Mouse (Mus musculus): ENCODE measurements around the gene Camk2n1. TPM values are rescaled to one million over a fixed set of nuclear protein-coding genes. Genes with fewer than 3 reads are reported as not detected.

Camk2n1 gene
- total RNA-seq (2012; rRNA removed) = not detected in 2 replicates
- under 1 TPM in 1 of 2 experiments, not detected in 1; 0.10 TPM for polyA plus RNA-seq (2012; ENCODE audit: insufficient read depth in 1 of 2, insufficient read length in 2 of 2, low read depth in 1 of 2, low replicate concordance in 2 of 2, missing spikeins in 1 of 2)

DNA sequence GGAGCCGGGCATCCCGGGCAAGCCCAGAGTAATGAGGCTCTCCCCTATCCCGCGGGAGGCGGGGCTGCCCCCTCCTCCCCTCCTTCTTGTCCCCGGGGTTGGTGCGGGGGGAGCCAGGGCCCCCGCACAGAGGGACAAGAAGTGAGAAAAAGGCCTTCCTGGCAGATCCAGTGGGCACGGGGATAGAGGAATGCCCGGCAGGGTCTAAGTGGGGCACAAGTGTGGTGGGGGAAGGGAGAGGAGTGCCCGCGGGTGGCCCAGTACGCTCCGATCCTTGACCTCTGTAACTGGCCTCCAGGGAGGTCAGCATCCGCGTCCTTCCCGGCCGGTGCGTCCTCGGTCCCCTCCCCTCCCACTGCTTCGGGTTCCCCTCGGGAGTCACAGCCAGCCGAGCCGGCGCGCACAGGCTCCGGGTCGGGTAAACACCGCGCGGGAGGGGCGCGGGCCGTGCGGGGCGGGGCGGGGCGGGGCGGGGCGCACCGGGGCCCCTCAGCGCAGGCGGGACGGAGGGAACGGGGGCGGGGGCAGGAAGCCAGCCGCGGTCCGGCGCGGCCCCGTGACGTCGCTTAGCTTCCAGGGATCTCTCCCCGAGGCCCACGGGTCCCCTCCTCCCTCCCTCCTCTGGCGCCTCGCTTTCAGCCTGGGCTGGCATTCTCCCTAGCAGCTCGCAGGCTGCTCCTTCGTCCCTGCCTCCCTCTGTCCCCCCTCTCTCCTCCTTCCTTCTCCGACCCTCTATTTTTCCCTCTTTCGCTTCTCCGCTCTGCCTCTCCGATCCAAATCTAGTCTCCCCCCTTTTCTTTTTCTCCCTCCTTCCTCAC lies at the start of gene Camk2n1:
Gene Camk2n1, plus strand, starts transcription at position 562 of the 818 bp plus-strand sequence.
- Histone ChIP-seq H3K9me3 (replicated peaks; ENCODE audit: insufficient read depth, low read length) (no peaks in the 10 kb centered on the region), H3K27me3 (ENCODE audit: control insufficient read depth in 1 of 2, insufficient read depth in 2 of 2, low read length in 2 of 2) (no peaks in the 10 kb centered on the region), H3K9ac (ENCODE audit: control insufficient read depth, low read depth, low read length, poor library complexity, severe bottlenecking) (no peak within 1 kb of the TSS), H3K27ac (ENCODE audit: control insufficient read depth, low read depth, low read length) (no peak within 1 kb of the TSS), H3K4me3 (ENCODE audit: control insufficient read depth in 1 of 2, insufficient read depth in 1 of 2, low read depth in 2 of 2, low read length in 2 of 2) (no peak within 1 kb of the TSS), H3K4me1 (ENCODE audit: control insufficient read depth in 1 of 2, insufficient read depth in 2 of 2, low read length in 2 of 2) (no peaks in the 10 kb centered on the region), H3K36me3 (ENCODE audit: control insufficient read depth in 1 of 2, insufficient read depth in 2 of 2, low read length in 2 of 2) (no peaks in the 10 kb centered on the region), H3K79me2 (ENCODE audit: control insufficient read depth, insufficient read depth, low read length, poor library complexity) (no peaks in the 10 kb centered on the region)
- no peak for TF ChIP-seq UBTF (IDR thresholded peaks at IDR 0.05; ENCODE audit: borderline replicate concordance, insufficient read depth, low read depth, low read length)
- no peak for TF ChIP-seq GABPA (IDR thresholded peaks at IDR 0.05; ENCODE audit: low read depth, low read length)
- TF ChIP-seq ELF1 (IDR thresholded peaks at IDR 0.05; ENCODE audit: low read depth, low read length) = no peak
- no peak for DNase-seq (ENCODE audit: low read depth, low spot score)

DNA sequence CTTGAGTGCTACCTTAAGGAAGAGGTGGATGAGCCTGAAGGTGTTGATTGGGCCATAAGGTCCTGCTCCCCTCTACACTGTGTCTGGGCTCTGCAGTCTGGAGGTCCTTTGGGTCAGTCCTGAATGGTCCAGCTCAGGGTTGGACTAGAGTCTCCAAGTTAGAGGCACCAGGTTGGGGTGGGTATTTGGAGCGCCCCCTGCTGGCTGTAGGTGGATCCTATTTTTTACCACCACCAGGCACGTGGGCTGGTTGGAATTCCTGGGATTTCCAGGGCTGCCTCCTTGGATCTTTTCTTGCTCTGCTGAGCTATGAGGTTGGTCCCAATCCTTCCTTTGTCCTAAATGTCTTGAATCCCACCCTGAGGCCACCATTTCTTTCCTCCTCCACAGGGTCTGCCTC lies 49.3 kb upstream of the Camk2n1 start:
- peak; percentile 56 for DNase-seq (ENCODE audit: low read depth, low spot score)
- H3K9me3 ChIP-seq (replicated peaks; ENCODE audit: insufficient read depth, low read length) = no peaks in the 10 kb centered on the region
- no peak overlapping the region for H3K27ac ChIP-seq (ENCODE audit: control insufficient read depth, low read depth, low read length)
- no peaks in the 10 kb centered on the region for H3K36me3 ChIP-seq (ENCODE audit: control insufficient read depth in 1 of 2, insufficient read depth in 2 of 2, low read length in 2 of 2)
- H3K4me1 ChIP-seq (ENCODE audit: control insufficient read depth in 1 of 2, insufficient read depth in 2 of 2, low read length in 2 of 2) = no peaks in the 10 kb centered on the region
- H3K9ac ChIP-seq (ENCODE audit: control insufficient read depth, low read depth, low read length, poor library complexity, severe bottlenecking) = no peak overlapping the region
- no peaks in the 10 kb centered on the region; a peak in 1 of 4 replicates for H3K27me3 ChIP-seq (ENCODE audit: control insufficient read depth in 1 of 2, insufficient read depth in 2 of 2, low read length in 2 of 2)
- TF ChIP-seq ETS1 (IDR thresholded peaks at IDR 0.05; ENCODE audit: low read depth, low read length) = no peak
- TF ChIP-seq CTCF (IDR thresholded peaks at IDR 0.05 in 2 of 3, conservative IDR thresholded peaks at IDR 0.05 in 1 of 3; ENCODE audit: control insufficient read depth in 1 of 3, insufficient read depth in 1 of 3, low read depth in 2 of 3, low read length in 3 of 3, poor library complexity in 1 of 3, severe bottlenecking in 1 of 3) = peak; percentile 64 to 89 (median 79)
- 0 out of 2 replicates have a peak, but pooled peaks have one; percentile 36 for TF ChIP-seq MYC (IDR thresholded peaks at IDR 0.05; ENCODE audit: low read depth, low read length)
- peak; percentile 62 for TF ChIP-seq USF1 (IDR thresholded peaks at IDR 0.05; ENCODE audit: low read depth, low read length)
- TF ChIP-seq SMC3 (IDR thresholded peaks at IDR 0.05; ENCODE audit: low read depth, low read length) = peak; percentile 50
- no peak for TF ChIP-seq TCF12 (IDR thresholded peaks at IDR 0.05; ENCODE audit: low read depth, low read length)
- H3K4me3 ChIP-seq (ENCODE audit: control insufficient read depth in 1 of 2, insufficient read depth in 1 of 2, low read depth in 2 of 2, low read length in 2 of 2) = peak overlapping the region in 1 of 2 experiments; percentile 4; a peak in 1 of 4 replicates
- no peaks in the 10 kb centered on the region for H3K79me2 ChIP-seq (ENCODE audit: control insufficient read depth, insufficient read depth, low read length, poor library complexity)

DNA sequence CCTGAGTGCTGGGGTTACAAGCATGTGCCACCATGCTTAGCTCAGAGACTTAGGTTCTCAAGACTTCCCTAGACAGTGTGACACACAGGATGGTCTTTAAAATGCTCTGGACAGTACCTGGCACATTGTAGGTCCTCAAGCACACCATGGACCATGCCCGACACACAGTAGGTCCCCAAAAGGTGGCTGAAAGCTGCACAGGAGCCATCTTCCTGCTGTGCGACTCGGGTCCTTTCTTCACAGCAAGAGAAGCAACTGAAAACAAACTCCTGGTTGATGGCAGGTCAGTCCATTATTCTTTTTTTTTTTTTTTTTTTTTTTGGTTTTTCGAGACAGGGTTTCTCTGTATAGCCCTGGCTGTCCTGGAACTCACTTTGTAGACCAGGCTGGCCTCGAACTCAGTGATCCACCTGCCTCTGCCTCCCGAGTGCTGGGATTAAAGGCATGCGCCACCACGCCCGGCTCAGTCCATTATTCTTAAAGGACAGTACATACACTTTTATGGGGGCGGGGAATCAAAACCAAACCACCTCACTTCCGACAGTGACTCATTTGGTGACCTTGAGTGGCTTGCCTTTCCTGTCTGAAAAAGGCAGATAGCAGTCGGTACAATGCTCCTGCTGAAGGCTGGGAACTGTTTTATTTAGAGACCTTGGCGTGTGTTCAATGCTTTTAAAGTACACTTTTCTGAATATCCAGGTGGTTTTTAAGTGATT lies 46.5 kb upstream of the Camk2n1 start:
- Histone ChIP-seq H3K9me3 (replicated peaks; ENCODE audit: insufficient read depth, low read length) (no peaks in the 10 kb centered on the region), H3K36me3 (ENCODE audit: control insufficient read depth in 1 of 2, insufficient read depth in 2 of 2, low read length in 2 of 2) (no peaks in the 10 kb centered on the region), H3K9ac (ENCODE audit: control insufficient read depth, low read depth, low read length, poor library complexity, severe bottlenecking) (no peak overlapping the region), H3K4me3 (ENCODE audit: control insufficient read depth in 1 of 2, insufficient read depth in 1 of 2, low read depth in 2 of 2, low read length in 2 of 2) (no peak overlapping the region), H3K27ac (ENCODE audit: control insufficient read depth, low read depth, low read length) (no peak overlapping the region), H3K27me3 (ENCODE audit: control insufficient read depth in 1 of 2, insufficient read depth in 2 of 2, low read length in 2 of 2) (no peaks in the 10 kb centered on the region), H3K4me1 (ENCODE audit: control insufficient read depth in 1 of 2, insufficient read depth in 2 of 2, low read length in 2 of 2) (no peaks in the 10 kb centered on the region), H3K79me2 (ENCODE audit: control insufficient read depth, insufficient read depth, low read length, poor library complexity) (no peaks in the 10 kb centered on the region)
- peak; percentile 30 for DNase-seq (ENCODE audit: low read depth, low spot score)
- TF ChIP-seq RCOR1 (IDR thresholded peaks at IDR 0.05; ENCODE audit: low read depth, low read length) (no peak), MAFK (IDR thresholded peaks at IDR 0.05; ENCODE audit: borderline replicate concordance, low read depth, low read length) (no peak), TAL1 (IDR thresholded peaks at IDR 0.05; ENCODE audit: low read length) (0 out of 2 replicates have a peak, but pooled peaks have one; percentile 5), ZKSCAN1 (IDR thresholded peaks at IDR 0.05; ENCODE audit: low read depth, low read length) (peak; percentile 94), CHD2 (IDR thresholded peaks at IDR 0.05; ENCODE audit: low read length) (no peak), ZC3H11A (IDR thresholded peaks at IDR 0.05; ENCODE audit: low read depth, low read length) (no peak)
